Mouse (Mus musculus): ENCODE results near the gene Cntnap3.

Gene Cntnap3

DNA sequence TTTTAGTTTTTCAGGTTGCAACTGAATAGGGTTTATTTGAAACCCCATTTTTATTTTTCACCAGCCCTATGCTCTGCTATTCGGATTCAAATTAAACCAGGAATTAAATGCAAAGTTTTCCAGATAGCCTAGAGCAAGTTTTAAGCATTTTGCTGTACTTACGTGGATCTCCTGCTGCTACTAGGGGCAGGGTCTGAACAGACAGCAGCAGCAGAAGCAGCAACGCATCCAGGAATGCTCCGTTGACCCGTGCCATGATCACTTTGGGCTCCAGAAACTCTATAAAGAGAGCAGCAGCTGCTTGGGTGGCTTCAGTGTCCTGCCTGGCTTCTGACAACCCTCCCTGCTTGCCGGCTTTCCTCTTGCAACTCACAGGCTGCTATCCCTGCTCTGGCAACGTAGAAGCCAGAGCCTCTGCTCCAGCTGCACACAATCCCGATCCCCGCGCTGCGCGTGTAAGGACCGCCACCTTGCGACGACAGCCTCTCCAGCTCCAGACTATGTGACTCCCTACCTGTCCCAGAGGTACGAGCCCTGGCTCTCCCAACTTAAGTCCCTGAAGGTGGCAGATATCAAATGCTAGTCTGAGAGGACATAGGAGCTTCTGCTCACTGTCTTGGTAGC is at the start of gene Cntnap3:
Gene Cntnap3, minus strand, starts transcription at position 371 of the 624 bp plus-strand sequence.
- DNase-seq (ENCODE audit: low read depth) = no peak

DNA sequence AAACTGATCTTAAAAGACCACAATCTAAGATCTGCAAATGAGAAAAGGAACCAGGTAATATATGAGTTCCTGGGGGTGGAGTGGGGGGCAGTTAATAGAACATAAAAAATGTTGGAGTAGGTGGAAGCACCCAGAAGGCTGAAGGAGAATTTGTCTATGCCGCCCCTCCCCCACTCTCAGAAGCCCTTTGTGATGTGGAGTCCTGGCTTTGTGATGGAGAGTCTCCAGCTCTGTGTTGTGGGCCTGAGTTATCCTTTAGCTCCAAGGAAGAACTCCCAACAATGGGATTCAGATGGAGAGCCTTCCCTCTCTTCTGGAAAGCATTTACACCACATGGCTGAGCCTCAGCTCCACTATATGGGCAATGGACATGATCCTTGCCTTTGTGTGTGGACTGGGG is 13.4 kb upstream of the Cntnap3 start, which contains the start of gene Spata31:
Gene Spata31, plus strand, starts transcription at position 216 of the 400 bp plus-strand sequence.
- DNase-seq (ENCODE audit: low read depth) = no peak

DNA sequence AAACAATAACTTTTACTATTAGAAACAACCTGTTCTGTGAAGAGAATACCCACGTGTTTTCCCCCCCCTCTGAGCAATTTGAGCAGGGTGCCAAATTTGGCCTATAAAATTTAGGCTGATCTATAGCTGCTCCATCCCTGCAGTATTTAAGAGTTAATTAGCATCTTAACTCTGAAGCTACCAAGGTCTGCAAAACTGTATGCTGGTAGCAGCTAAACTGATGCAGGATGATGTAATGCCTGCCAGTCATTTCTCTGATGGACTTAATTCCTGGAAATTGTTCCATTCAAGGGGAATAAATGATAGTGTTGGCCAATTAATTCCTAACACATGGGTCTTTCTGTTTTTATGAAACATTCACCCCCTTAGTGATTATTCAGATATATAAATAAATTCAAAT is 623 bp downstream of the Cntnap3 start:
- no peak for DNase-seq (ENCODE audit: low read depth)

DNA sequence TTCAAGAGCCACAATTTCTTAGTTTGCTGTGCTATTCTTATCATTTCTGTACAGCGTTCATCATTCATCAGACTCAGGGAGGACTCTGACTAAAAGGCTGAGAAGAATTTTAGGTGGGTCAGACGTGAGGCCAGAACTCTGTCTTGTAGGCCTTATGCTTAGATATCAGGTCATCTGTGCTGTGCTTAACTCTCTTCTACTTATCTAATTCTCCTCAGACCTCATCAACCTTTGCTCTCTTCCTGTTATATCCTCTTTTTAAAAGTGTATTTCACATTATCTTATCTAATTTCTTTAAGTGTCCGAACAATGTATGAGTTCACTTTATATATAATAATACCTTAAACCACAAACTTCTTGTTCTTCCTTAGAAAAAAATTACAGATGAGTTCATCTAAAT is 38.4 kb downstream of the Cntnap3 start:
- no peak for DNase-seq (ENCODE audit: low read depth)

DNA sequence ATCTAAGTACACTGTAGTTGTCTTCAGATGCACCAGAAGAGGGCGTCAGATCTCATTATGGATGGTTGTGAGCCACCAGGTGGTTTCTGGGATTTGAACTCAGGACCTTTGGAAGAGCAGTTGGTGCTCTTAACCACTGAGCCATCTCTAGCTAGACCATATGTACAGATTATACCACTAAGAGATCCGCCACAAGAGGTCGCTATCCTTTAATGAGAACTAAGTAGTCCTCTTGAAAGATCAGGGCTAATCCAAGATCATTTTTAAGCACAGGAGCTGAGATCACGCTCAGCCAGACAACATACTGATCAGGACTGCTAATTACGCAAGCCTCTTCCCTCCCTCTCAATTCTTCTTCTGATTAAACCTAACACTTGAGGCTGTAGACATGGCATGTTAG is 78.9 kb downstream of the Cntnap3 start:
- peak; percentile 22 for DNase-seq (ENCODE audit: low read depth)

DNA sequence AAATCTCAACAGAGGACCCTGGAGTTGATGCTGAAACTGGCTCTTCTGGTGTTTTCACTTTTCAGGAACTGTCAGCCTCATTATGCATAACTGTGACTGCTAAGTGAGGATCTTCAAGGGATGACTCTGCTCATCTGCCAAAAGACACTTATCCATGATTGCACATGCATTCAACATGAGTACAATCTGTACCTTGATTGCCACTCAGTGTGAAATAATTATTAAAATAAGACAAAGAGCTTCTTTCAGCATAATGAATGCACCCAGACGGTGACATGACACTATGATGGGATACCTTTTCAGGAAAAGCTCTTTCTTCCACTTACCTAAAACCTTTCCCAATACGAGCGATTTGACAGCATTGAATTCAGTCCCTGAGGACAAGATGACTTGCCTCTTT is 158.4 kb downstream of the Cntnap3 start:
- DNase-seq (ENCODE audit: low read depth) = no peak

DNA sequence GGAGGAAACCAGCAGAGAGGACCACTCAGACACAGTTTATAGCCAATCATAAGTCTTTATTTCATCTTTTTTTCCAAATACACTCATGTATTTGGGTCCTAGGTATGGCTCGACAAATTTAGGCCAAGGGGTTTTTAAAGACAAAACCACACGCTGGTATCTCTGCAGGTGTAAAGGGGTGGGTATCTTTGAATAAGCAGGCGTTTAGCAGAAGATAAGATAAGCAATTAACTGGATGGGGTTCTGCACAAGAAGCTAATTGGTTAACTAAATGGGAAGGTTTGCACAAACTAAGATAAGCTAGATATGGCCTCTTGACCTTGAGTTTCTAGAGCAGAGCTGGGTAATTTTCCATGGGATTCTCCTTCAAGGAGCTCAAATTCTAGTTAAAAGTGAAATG is 171.5 kb downstream of the Cntnap3 start:
- no peak for DNase-seq (ENCODE audit: low read depth)

DNA sequence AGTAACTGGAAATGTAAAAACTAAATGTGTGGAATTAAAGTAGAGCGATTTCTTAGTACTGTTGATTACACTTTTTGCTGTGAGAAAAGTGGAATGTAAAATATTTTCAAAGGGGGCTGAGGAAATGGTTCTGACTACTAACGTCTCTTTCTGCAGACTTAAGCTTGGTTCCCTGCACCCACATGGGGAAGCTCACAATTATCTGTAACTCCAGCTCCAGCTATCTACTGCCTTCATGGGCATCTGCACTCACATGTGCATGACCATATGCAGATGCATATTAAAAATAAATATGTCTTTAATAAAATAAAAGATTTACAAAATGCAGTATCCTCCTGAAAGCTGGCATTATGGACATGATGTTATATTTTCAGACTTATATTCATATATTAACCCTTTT is 187.0 kb downstream of the Cntnap3 start:
- DNase-seq (ENCODE audit: low read depth) = no peak

DNA sequence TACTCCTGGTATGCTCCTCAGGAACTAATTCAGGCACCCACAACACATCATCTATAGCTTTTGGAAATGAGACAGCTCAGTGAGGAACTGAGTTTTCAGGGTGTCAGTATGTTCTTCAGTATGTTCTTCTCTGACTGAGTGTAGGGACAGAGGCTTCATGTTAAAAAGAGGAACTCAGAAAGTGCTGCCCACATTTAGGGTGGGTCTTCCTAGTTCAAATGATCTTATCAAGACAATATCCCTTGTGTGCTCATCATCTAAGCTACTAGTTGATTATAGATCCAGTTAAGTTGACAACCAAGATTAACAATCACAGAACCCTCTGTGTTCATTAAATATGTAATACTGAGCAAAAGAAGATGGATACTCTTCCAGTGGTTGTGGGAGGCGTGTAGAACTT is 211.3 kb downstream of the Cntnap3 start:
- no peak for DNase-seq (ENCODE audit: low read depth)
